Mouse (Mus musculus): Measurements from ENCODE around the gene Wnt1. TPM values are rescaled to one million over a fixed set of nuclear protein-coding genes. Genes with fewer than 3 reads are reported as not detected.
"Not testable (repeated sequence)": the region's sequence is repeated elsewhere in the genome, so short reads cannot be mapped to it uniquely, and the experiment has no call there.

Wnt1 gene
- polyA plus RNA-seq (2015; fragmentation: Nextera tagmentation; extraction: Ambion mirVana) = not detected in 2 replicates

GRCm38 (mm10) chr15:98789661-98790535 is at the start of gene Wnt1:
Gene Wnt1 (plus strand): TSS chr15:98789857.
- ATAC-seq (replicated peaks; ENCODE audit: low FRiP score, low read depth) = 0 out of 2 replicates have a peak, but pooled peaks have one; percentile 22
- DNase-seq (ENCODE audit: low spot score) = no peak

GRCm38 (mm10) chr15:98740219-98740618 is 49.4 kb upstream of the Wnt1 start:
- Histone ChIP-seq H3K4me1 (replicated peaks; ENCODE audit: insufficient read depth, low read length) (no peaks in the 10 kb centered on the region), H3K4me3 (replicated peaks; ENCODE audit: low read depth, low read length) (no peak overlapping the region), H3K9ac (ENCODE audit: low read depth, low read length) (no peak overlapping the region), H3K9me3 (replicated peaks; ENCODE audit: low read length) (no peaks in the 10 kb centered on the region), H3K27me3 (ENCODE audit: insufficient read depth, low read length) (no peaks in the 10 kb centered on the region), H3K4me2 (ENCODE audit: low read length) (no peak overlapping the region), H3K36me3 (ENCODE audit: insufficient read depth, low read length) (peaks cover 34% of the 10 kb centered on the region), H3K27ac (no peak overlapping the region)
- WGBS = 92% methylated on average over 8 of the region's 8 CpGs
- TF ChIP-seq CTCF (IDR thresholded peaks at IDR 0.05; ENCODE audit: low read depth) = no peak
- DNase-seq (ENCODE audit: low spot score) = no peak
- ATAC-seq (replicated peaks; ENCODE audit: low FRiP score, low read depth) = no peak

More at GRCm38 (mm10) chr15:98789661-98790535, at the start of gene Wnt1:
- no peak within 1 kb of the TSS for H3K27ac ChIP-seq
- peaks cover 20% of the 10 kb centered on the region for H3K4me1 ChIP-seq (replicated peaks; ENCODE audit: insufficient read depth, low read length)
- H3K27me3 ChIP-seq (ENCODE audit: insufficient read depth, low read length) = peaks cover 75% of the 10 kb centered on the region
- no peak within 1 kb of the TSS for H3K9ac ChIP-seq (ENCODE audit: low read depth, low read length)
- H3K36me3 ChIP-seq (ENCODE audit: insufficient read depth, low read length) = no peaks in the 10 kb centered on the region
- peak within 1 kb of the TSS; percentile 35; the same call in 1 of the 2 replicates for H3K4me2 ChIP-seq (ENCODE audit: low read length)
- peak within 1 kb of the TSS; percentile 9; the same call in 1 of the 2 replicates for H3K4me3 ChIP-seq (replicated peaks; ENCODE audit: low read depth, low read length)
- peak; percentile 72 for TF ChIP-seq CTCF (IDR thresholded peaks at IDR 0.05; ENCODE audit: low read depth)
- H3K9me3 ChIP-seq (replicated peaks; ENCODE audit: low read length) = no peaks in the 10 kb centered on the region
- WGBS = 3% methylated on average over 49 of the region's 51 CpGs

GRCm38 (mm10) chr15:98742766-98743428 is 46.8 kb upstream of the Wnt1 start:
- Histone ChIP-seq H3K27me3 (ENCODE audit: insufficient read depth, low read length) (no peaks in the 10 kb centered on the region), H3K27ac (no peak overlapping the region), H3K9me3 (replicated peaks; ENCODE audit: low read length) (no peaks in the 10 kb centered on the region), H3K36me3 (ENCODE audit: insufficient read depth, low read length) (peaks cover 28% of the 10 kb centered on the region), H3K4me2 (ENCODE audit: low read length) (no peak overlapping the region), H3K4me3 (replicated peaks; ENCODE audit: low read depth, low read length) (no peak overlapping the region), H3K4me1 (replicated peaks; ENCODE audit: insufficient read depth, low read length) (0 out of 2 replicates have a peak, but pooled peaks cover 2% of the 10 kb centered on the region), H3K9ac (ENCODE audit: low read depth, low read length) (no peak overlapping the region)
- WGBS = 78% methylated on average over 8 of the region's 8 CpGs
- no peak for TF ChIP-seq CTCF (IDR thresholded peaks at IDR 0.05; ENCODE audit: low read depth)
- ATAC-seq (replicated peaks; ENCODE audit: low FRiP score, low read depth) (no peak), DNase-seq (ENCODE audit: low spot score) (no peak)

- 92% methylated on average over 3 of the region's 3 CpGs for WGBS
- not testable (repeated sequence) for DNase-seq (ENCODE audit: low spot score); H3K4me2 ChIP-seq (ENCODE audit: low read length); H3K4me3 ChIP-seq (replicated peaks; ENCODE audit: low read depth, low read length); H3K27ac ChIP-seq; ATAC-seq (replicated peaks; ENCODE audit: low FRiP score, low read depth); H3K4me1 ChIP-seq (replicated peaks; ENCODE audit: insufficient read depth, low read length); H3K9me3 ChIP-seq (replicated peaks; ENCODE audit: low read length); H3K9ac ChIP-seq (ENCODE audit: low read depth, low read length); H3K27me3 ChIP-seq (ENCODE audit: insufficient read depth, low read length)
- peaks cover 24% of the 10 kb centered on the region for H3K36me3 ChIP-seq (ENCODE audit: insufficient read depth, low read length)
Observed at GRCm38 (mm10) chr15:98743863-98744262, 45.8 kb upstream of the Wnt1 start.

GRCm38 (mm10) chr15:98746344-98746965 is 43.2 kb upstream of the Wnt1 start:
- TF ChIP-seq CTCF (IDR thresholded peaks at IDR 0.05; ENCODE audit: low read depth) = no peak
- WGBS = 70% methylated on average over 10 of the region's 10 CpGs
- Histone ChIP-seq H3K36me3 (ENCODE audit: insufficient read depth, low read length) (0 out of 2 replicates have a peak, but pooled peaks cover 2% of the 10 kb centered on the region), H3K4me2 (ENCODE audit: low read length) (no peak overlapping the region), H3K4me3 (replicated peaks; ENCODE audit: low read depth, low read length) (no peak overlapping the region), H3K9me3 (replicated peaks; ENCODE audit: low read length) (no peaks in the 10 kb centered on the region), H3K27ac (no peak overlapping the region), H3K27me3 (ENCODE audit: insufficient read depth, low read length) (no peaks in the 10 kb centered on the region), H3K4me1 (replicated peaks; ENCODE audit: insufficient read depth, low read length) (0 out of 2 replicates have a peak, but pooled peaks cover 3% of the 10 kb centered on the region), H3K9ac (ENCODE audit: low read depth, low read length) (no peak overlapping the region)
- ATAC-seq (replicated peaks; ENCODE audit: low FRiP score, low read depth) (no peak), DNase-seq (ENCODE audit: low spot score) (no peak)

- Histone ChIP-seq H3K27me3 (ENCODE audit: insufficient read depth, low read length) (no peaks in the 10 kb centered on the region), H3K9ac (ENCODE audit: low read depth, low read length) (no peak overlapping the region), H3K9me3 (replicated peaks; ENCODE audit: low read length) (no peaks in the 10 kb centered on the region), H3K4me2 (ENCODE audit: low read length) (no peak overlapping the region), H3K4me3 (replicated peaks; ENCODE audit: low read depth, low read length) (no peak overlapping the region), H3K36me3 (ENCODE audit: insufficient read depth, low read length) (0 out of 2 replicates have a peak, but pooled peaks cover 2% of the 10 kb centered on the region), H3K27ac (0 out of 2 replicates have a peak overlapping the region, but pooled peaks have one; percentile 25), H3K4me1 (replicated peaks; ENCODE audit: insufficient read depth, low read length) (0 out of 2 replicates have a peak, but pooled peaks cover 3% of the 10 kb centered on the region)
- no peak for DNase-seq (ENCODE audit: low spot score)
- TF ChIP-seq CTCF (IDR thresholded peaks at IDR 0.05; ENCODE audit: low read depth) = no peak
- 74% methylated on average over 6 of the region's 6 CpGs for WGBS
- no peak for ATAC-seq (replicated peaks; ENCODE audit: low FRiP score, low read depth)
Observed at GRCm38 (mm10) chr15:98747296-98747695, 42.4 kb upstream of the Wnt1 start.

Data from kidney, postnatal 0 days (tissue).